Mouse (Mus musculus) hematopoietic stem cell, adult 5-6 weeks (primary cell): Measurements from ENCODE around the gene Maco1. TPM values are rescaled to one million over a fixed set of nuclear protein-coding genes. Genes with fewer than 3 reads are reported as not detected.
A peak's percentile ranks its signal among the peaks of the same experiment; 100 is the strongest.
"Not testable (repeated sequence)": the region's sequence is repeated elsewhere in the genome, so short reads cannot be mapped to it uniquely, and the experiment has no call there.

ENCODE experiments used
- ATAC-seq, 2 experiments: fragments of 125-278 bp in 1 of 2; replicated peaks in 1 of 2; 2 replicates each; pipeline ENCODE4 v1.8.0; 2016 to 2017; ENCODE audit warnings: inconsistent platforms in 2 of 2, mild to moderate bottlenecking in 2 of 2, moderate number of reproducible peaks in 2 of 2, low read depth in 1 of 2, moderate TSS enrichment in 1 of 2; ENCODE audit not compliant: low FRiP score in 2 of 2, poor library complexity in 2 of 2, severe bottlenecking in 2 of 2, insufficient read depth in 1 of 2, low TSS enrichment in 1 of 2
- total RNA-seq: library from RNA; stranded (forward); fragments of 172-1452, 232-1000 nt; gene quantifications from 2 replicates; pipeline ENCODE4 v1.2.3, GENCODE M21; 2017

The Maco1 gene
- total RNA-seq, 1 experiment from 2014 or later: 79.2 TPM

- ATAC-seq: no peak
These were observed 12.2 kb upstream of the Maco1 start for GRCm38 (mm10) chr4:134865340-134865739.

GRCm38 (mm10) chr4:134863937-134864729, 11.0 kb upstream of the Maco1 start, which contains the start of gene Rhd:
Gene Rhd, plus strand, starts transcription at chr4:134864536.
- ATAC-seq: no peak

GRCm38 (mm10) chr4:134862996-134863395, 9.9 kb upstream of the Maco1 start:
- no peak for ATAC-seq

- no peak for ATAC-seq
These were observed 8.7 kb upstream of the Maco1 start for GRCm38 (mm10) chr4:134861884-134862283.

- no peak for ATAC-seq
These were observed 5.3 kb upstream of the Maco1 start for GRCm38 (mm10) chr4:134858494-134858893.

- ATAC-seq: no peak
These were observed 3.4 kb upstream of the Maco1 start for GRCm38 (mm10) chr4:134856501-134856900.

- no peak for ATAC-seq
These were observed 2.9 kb upstream of the Maco1 start for GRCm38 (mm10) chr4:134856056-134856455.

GRCm38 (mm10) chr4:134855371-134855770, 2.2 kb upstream of the Maco1 start:
- ATAC-seq: no peak

- peak; percentile 55 to 84 for ATAC-seq
These were observed 716 bp upstream of the Maco1 start for GRCm38 (mm10) chr4:134853637-134854485.

GRCm38 (mm10) chr4:134852438-134853255, 498 bp downstream of the Maco1 start:
- no peak for ATAC-seq

GRCm38 (mm10) chr4:134851876-134852275, 1.3 kb downstream of the Maco1 start:
- no peak for ATAC-seq

GRCm38 (mm10) chr4:134851236-134851635, 1.9 kb downstream of the Maco1 start:
- no peak for ATAC-seq

GRCm38 (mm10) chr4:134850551-134850950, 2.6 kb downstream of the Maco1 start:
- no peak for ATAC-seq

- no peak for ATAC-seq
These were observed 5.6 kb downstream of the Maco1 start for GRCm38 (mm10) chr4:134847587-134847986.

- no peak for ATAC-seq
These were observed 9.6 kb downstream of the Maco1 start for GRCm38 (mm10) chr4:134843566-134843965.

- no peak for ATAC-seq
These were observed 12.9 kb downstream of the Maco1 start for GRCm38 (mm10) chr4:134840231-134840630.

- not testable (repeated sequence) for ATAC-seq
These were observed 14.4 kb downstream of the Maco1 start for GRCm38 (mm10) chr4:134838706-134839105.
